Mouse (Mus musculus): ENCODE results near the gene Prr7.

DNA sequence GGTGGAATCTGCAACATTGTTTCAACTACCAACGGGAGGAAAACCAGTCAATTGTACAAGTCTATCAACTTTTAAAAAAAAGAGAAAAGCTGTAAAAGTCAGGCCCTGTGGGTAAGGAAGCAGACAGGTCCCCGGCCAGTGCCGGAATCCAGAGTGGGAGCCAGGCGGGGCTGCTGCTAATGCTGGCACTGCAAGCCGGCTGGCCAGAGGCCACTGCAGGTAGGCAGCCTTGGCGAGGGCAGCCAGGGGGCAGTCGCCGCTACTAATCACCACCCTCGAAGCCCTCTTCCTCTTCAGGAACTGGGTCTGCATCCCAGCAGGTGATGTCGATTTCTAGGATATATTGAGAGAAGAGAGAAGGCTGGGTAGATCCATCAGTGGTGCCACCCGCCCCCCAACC, 9.9 kb downstream of the Prr7 start:
- TF ChIP-seq CTCF (IDR thresholded peaks at IDR 0.05; ENCODE audit: borderline replicate concordance, extremely low read depth, insufficient read depth, insufficient read length) (peak; percentile 16; the same call in 1 of the 2 replicates), POLR2A (IDR thresholded peaks at IDR 0.05; ENCODE audit: borderline replicate concordance, extremely low read depth, insufficient read depth, insufficient read length, poor library complexity, severe bottlenecking) (no peak)

Data from brain, embryonic 14.5 days (tissue).